Mouse (Mus musculus): ENCODE measurements around the gene Cd6.

DNA sequence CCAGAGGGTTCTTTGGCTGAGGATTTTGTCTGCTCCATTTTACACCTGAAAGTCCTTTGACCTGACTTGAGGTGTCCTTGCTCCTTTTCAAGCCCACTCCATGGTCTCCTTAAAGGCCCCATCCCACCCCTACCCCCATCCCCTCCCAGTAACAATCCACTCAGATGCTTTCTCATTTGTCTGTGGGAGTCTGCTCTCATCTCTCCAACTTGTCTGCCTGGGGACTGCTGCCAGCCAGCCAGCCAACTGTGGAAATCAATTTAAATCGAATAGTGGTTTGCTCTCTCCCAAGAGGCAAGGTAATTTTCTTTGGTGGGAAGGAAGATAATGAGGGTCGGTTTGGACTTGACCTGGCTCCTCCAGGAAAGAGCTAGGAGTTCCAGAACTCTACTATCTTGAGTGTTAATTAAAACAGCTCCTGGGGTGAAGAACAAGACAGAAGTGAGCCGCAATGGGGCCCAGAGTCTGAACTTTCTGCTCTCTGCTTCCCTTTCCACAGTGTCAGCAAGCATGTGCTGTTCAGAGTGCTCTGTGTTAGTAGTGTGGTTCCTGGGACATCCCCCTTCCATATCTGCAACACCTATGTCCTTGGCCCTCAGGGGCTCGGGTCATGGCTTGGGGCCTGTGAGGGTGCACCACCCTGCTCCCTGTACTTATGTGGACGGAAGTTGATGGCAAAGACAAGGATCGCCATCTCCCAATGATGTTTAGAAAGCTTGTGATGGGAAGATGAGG lies 61.0 kb downstream of the Cd6 start:
- TF ChIP-seq CTCF (conservative IDR thresholded peaks at IDR 0.05; ENCODE audit: low read length) (no peak), POU5F1 (IDR thresholded peaks at IDR 0.05; ENCODE audit: borderline replicate concordance, low read length) (no peak)

Measured in E14TG2a.4 (cell line).